Mouse (Mus musculus) left cerebral cortex, adult 2 months (tissue): Measurements from ENCODE around the gene Mdfic. TPM values are rescaled to one million over a fixed set of nuclear protein-coding genes. Genes with fewer than 3 reads are reported as not detected.
"Not testable (repeated sequence)": the region's sequence is repeated elsewhere in the genome, so short reads cannot be mapped to it uniquely, and the experiment has no call there.

ENCODE experiments used
- DNase-seq, 2 experiments: peaks; one replicate each; pipeline ENCODE4 v3.0.0; 2021 to 2022; ENCODE audit warnings: low spot score in 2 of 2, mixed read lengths in 1 of 2; ENCODE audit errors: extremely low spot score in 1 of 2
- H3K27ac ChIP-seq: fragments of 200-600 bp; 2 replicates; pipeline ENCODE4 v1.8.1; 2022
- H3K4me3 ChIP-seq: fragments of 200-600 bp; 2 replicates; pipeline ENCODE4 v1.8.1; 2022
- CTCF ChIP-seq: fragments of 200-600 bp; IDR thresholded peaks from 2 replicates; pipeline ENCODE4 v1.8.1; 2022; ENCODE audit warnings: antibody characterized with exemption, mild to moderate bottlenecking, moderate library complexity
- intact Hi-C: fragments of 180-260 bp; cut with DNase I; formaldehyde crosslinking; loops from one replicate; pipeline ENCODE4 v1.15.1; 2025
- long read RNA-seq, 2 experiments: library from polyadenylated mRNA; stranded (forward); transcript quantifications; one replicate each; pipeline ENCODE4 v2.0.0; 2021; ENCODE audit warnings: borderline mapping rate in 2 of 2
- total RNA-seq, 2 experiments: library from RNA; stranded (reverse); gene quantifications; 2 replicates each; pipeline ENCODE4 v1.2.3; 2021

Mdfic gene
- 1 to 10 TPM; 3.0 to 3.7 TPM for total RNA-seq
- long read RNA-seq, experiment 1, partial matches to known transcripts: 0 of 5 reads
- long read RNA-seq, experiment 1, other reads (novel, unspliced or antisense): 0 of 5 reads
- long read RNA-seq, experiment 2, partial matches to known transcripts: 0 of 2 reads
- long read RNA-seq, experiment 2, other reads (novel, unspliced or antisense): 0 of 2 reads

GRCm38 (mm10) chr6:15720461-15720817 lies at the start of gene Mdfic:
TSS of gene Mdfic (plus strand) at chr6:15720661.
- H3K27ac ChIP-seq: peak within 1 kb of the TSS; percentile 36; the same call in 1 of the 2 replicates
- peak in 1 of 2 experiments; percentile 8 for DNase-seq
- intact Hi-C loops: no loop called here
- peak within 1 kb of the TSS; percentile 55 for H3K4me3 ChIP-seq
- no peak for TF ChIP-seq CTCF

GRCm38 (mm10) chr6:15671364-15671763 lies 49.1 kb upstream of the Mdfic start:
- TF ChIP-seq CTCF: no peak; the same call in none of the 2 replicates
- DNase-seq: no peak
- intact Hi-C loops: no loop called here
- Histone ChIP-seq H3K4me3 (no peak overlapping the region), H3K27ac (no peak overlapping the region)

GRCm38 (mm10) chr6:15710080-15710479 lies 10.4 kb upstream of the Mdfic start:
- no peak overlapping the region for H3K4me3 ChIP-seq

GRCm38 (mm10) chr6:15710706-15711105 lies 9.8 kb upstream of the Mdfic start:
- Histone ChIP-seq H3K27ac (no peak overlapping the region), H3K4me3 (no peak overlapping the region)
- intact Hi-C loops: no loop called here
- TF ChIP-seq CTCF: no peak
- DNase-seq: no peak

More at GRCm38 (mm10) chr6:15710080-15710479, 10.4 kb upstream of the Mdfic start:
- H3K27ac ChIP-seq: no peak overlapping the region
- no peak for DNase-seq
- TF ChIP-seq CTCF: no peak
- intact Hi-C loops: no loop called here

- intact Hi-C loops: no loop called here
- Histone ChIP-seq H3K4me3 (no peak overlapping the region), H3K27ac (no peak overlapping the region)
- DNase-seq: no peak
- TF ChIP-seq CTCF: no peak
These were observed 7.5 kb upstream of the Mdfic start for GRCm38 (mm10) chr6:15712860-15713385.

DNA sequence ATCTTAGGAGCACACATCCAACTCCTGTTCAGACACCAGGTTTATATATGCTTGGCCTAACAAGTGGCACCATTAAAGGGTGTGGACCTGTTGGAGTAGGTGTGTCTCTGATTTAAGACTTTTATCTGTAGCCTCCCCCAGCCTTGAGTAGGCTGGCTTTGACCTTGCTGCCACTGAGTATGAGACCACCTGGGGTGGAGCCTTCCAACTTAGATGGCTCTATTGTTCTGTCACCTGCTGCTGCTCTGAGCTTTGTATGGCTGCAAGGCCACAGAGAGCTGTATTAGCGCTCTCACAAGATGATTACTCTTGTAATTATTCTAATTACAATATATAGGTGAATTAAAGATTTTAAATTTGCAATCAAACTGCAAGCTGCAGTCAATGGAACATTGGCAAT lies 6.4 kb upstream of the Mdfic start:
- H3K4me3 ChIP-seq, intact Hi-C loops, DNase-seq, H3K27ac ChIP-seq: not testable (repeated sequence)

DNA sequence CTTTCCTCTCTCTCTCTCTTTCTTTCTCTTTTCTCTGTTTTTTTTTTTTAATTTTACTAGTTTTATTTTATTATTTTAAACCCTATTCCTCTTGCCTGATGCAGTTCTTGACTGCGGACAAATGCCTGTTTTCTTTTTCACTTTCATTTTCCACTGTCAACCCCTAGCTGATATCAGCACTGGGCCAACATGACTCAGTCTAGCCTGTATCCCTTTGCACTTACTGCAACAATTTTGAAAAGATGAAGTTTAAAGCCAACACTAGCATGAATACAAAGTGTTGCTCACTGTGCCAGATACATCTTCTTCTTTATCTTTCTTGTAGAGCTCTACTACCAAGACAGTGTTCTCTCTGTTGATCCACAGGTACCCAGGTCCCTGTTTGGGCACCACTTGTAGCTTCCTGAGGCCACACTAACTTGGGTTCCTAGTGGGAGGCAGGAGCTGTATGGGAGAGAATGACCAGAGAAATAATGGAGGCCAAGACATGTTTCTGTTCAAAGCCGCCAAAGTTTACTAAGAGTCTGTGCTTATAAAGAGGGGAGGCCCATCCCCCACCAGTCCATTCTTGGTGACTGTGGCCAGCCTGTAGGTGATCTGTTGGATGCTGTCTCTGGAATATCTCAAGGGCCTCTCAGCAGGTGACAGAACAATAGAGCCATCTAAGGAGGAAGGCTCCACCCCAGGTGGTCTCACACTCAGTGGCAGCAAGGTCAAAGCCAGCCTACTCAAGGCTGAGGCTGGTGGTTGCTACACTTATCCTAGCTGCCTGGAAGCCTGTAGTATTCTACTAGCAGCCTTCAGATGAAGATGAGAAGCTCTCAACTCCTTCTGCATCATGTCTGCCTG lies 5.2 kb upstream of the Mdfic start:
- no peak for DNase-seq
- intact Hi-C loops: no loop called here
- no peak for TF ChIP-seq CTCF

GRCm38 (mm10) chr6:15719919-15720318 lies 542 bp upstream of the Mdfic start:
- TF ChIP-seq CTCF: no peak
- Histone ChIP-seq H3K4me3 (no peak overlapping the region), H3K27ac (no peak overlapping the region)
- intact Hi-C loops: no loop called here
- DNase-seq: no peak

More for the DNA sequence above, 5.2 kb upstream of the Mdfic start:
- H3K27ac ChIP-seq: no peak overlapping the region
- H3K4me3 ChIP-seq: no peak overlapping the region

- Histone ChIP-seq H3K27ac (peak overlapping the region; percentile 36; the same call in 1 of the 2 replicates), H3K4me3 (peak overlapping the region; percentile 55)
- intact Hi-C loops: no loop called here
- TF ChIP-seq CTCF: no peak
- peak; percentile 9 to 14 for DNase-seq
These were observed 606 bp downstream of the Mdfic start for GRCm38 (mm10) chr6:15720818-15721715.

GRCm38 (mm10) chr6:15721716-15722031 lies 1.2 kb downstream of the Mdfic start:
- intact Hi-C loops: no loop called here

DNA sequence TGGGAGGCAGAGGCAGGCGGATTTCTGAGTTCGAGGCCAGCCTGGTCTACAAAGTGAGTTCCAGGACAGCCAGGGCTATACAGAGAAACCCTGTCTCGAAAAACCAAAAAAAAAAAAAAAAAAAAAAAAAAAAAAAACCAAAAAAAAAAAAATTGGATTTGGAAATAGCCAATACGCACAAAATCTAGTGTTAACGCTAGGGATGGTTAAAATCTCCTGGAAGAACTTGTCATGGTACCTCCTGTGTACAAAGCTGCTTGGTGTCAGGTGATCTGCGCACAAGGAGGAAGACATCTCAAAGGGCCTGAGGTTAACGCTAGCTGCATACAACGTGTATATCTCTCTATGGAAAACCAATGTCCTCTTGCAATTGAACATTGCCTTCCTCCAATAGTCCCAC lies 2.2 kb downstream of the Mdfic start:
- H3K27ac ChIP-seq, DNase-seq, H3K4me3 ChIP-seq, intact Hi-C loops: not testable (repeated sequence)

More at GRCm38 (mm10) chr6:15721716-15722031, 1.2 kb downstream of the Mdfic start:
- no peak for DNase-seq
- no peak for TF ChIP-seq CTCF
- H3K4me3 ChIP-seq: peak overlapping the region; percentile 55; the same call in 1 of the 2 replicates
- H3K27ac ChIP-seq: no peak overlapping the region
